Mouse (Mus musculus) ES-Bruce4 (cell line): ENCODE results near the gene Otud4. TPM values are rescaled to one million over a fixed set of nuclear protein-coding genes. Genes with fewer than 3 reads are reported as not detected.

ENCODE experiments used
- H3K27ac ChIP-seq: 2 replicates; pipeline ENCODE4 v1.5.1; 2012; ENCODE audit warnings: low read length, inconsistent platforms; ENCODE audit not compliant: insufficient read depth
- H3K27me3 ChIP-seq: 2 replicates; pipeline ENCODE4 v1.6.1; 2012; ENCODE audit warnings: mild to moderate bottlenecking, low read length, inconsistent platforms; ENCODE audit not compliant: control insufficient read depth, poor library complexity, insufficient read depth, severe bottlenecking
- H3K36me3 ChIP-seq: 2 replicates; pipeline ENCODE4 v1.6.1; 2012; ENCODE audit warnings: inconsistent platforms, mild to moderate bottlenecking, low read length, moderate library complexity; ENCODE audit not compliant: control insufficient read depth, poor library complexity, insufficient read depth, severe bottlenecking
- H3K4me1 ChIP-seq: one replicate; pipeline ENCODE4 v1.8.1; 2011; ENCODE audit warnings: low read length; ENCODE audit not compliant: control insufficient read depth, insufficient read depth
- H3K4me3 ChIP-seq: 2 replicates; pipeline ENCODE4 v1.5.1; 2011; ENCODE audit warnings: low read depth, mild to moderate bottlenecking, low read length
- H3K9ac ChIP-seq: 2 replicates; pipeline ENCODE4 v1.6.1; 2012; ENCODE audit warnings: low read depth, mild to moderate bottlenecking, inconsistent platforms; ENCODE audit not compliant: poor library complexity, severe bottlenecking
- H3K9me3 ChIP-seq: replicated peaks from 2 replicates; pipeline ENCODE4 v1.6.1; 2012; ENCODE audit warnings: mild to moderate bottlenecking, low read length, inconsistent platforms; ENCODE audit not compliant: control insufficient read depth, poor library complexity, insufficient read depth, severe bottlenecking
- CTCF ChIP-seq: IDR thresholded peaks from one replicate; pipeline ENCODE4 v1.8.1; 2011; ENCODE audit warnings: low read depth, low read length
- EP300 ChIP-seq: IDR thresholded peaks from 2 replicates; pipeline ENCODE4 v1.6.1; 2011; ENCODE audit warnings: low read depth, low read length; ENCODE audit not compliant: insufficient read depth
- POLR2A ChIP-seq: IDR thresholded peaks from one replicate; pipeline ENCODE4 v1.8.1; 2011; ENCODE audit warnings: low read length; ENCODE audit not compliant: insufficient read depth
- polyA plus RNA-seq: library from polyadenylated mRNA; stranded (reverse); fragments of >200 nt; gene quantifications from 2 replicates; pipeline ENCODE4 v1.2.4, GENCODE M21; 2011; ENCODE audit warnings: low read depth; ENCODE audit not compliant: missing spikeins, insufficient read depth, insufficient read length

Gene Otud4
- polyA plus RNA-seq, 1 experiment: 161 TPM

DNA sequence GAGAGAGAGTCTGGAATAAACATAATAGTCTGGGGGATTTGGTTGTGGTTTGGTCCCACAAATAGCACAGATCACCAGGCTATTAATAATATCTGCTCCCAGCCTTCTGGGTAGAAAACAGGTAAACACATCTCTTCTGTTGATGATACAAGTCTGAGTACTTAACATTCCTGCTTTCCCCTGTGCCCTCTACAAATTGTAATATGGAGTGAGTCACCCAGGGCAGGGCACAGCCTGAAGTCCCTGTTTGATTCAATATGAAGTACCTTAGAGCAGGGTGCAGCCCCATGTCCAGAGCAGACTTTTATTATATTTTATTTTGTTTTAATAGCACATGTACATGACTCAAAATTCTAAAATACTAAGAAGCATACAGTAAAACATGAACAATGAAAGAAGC, 29.1 kb upstream of the Otud4 start:
- Histone ChIP-seq H3K36me3 (no peaks in the 10 kb centered on the region), H3K4me1 (no peaks in the 10 kb centered on the region), H3K9me3 (no peaks in the 10 kb centered on the region; the same call in none of the 2 replicates), H3K27me3 (no peaks in the 10 kb centered on the region; the same call in 1 of the 2 replicates), H3K27ac (no peak overlapping the region), H3K4me3 (no peak overlapping the region), H3K9ac (no peak overlapping the region)
- TF ChIP-seq CTCF (no peak), POLR2A (no peak), EP300 (no peak)

DNA sequence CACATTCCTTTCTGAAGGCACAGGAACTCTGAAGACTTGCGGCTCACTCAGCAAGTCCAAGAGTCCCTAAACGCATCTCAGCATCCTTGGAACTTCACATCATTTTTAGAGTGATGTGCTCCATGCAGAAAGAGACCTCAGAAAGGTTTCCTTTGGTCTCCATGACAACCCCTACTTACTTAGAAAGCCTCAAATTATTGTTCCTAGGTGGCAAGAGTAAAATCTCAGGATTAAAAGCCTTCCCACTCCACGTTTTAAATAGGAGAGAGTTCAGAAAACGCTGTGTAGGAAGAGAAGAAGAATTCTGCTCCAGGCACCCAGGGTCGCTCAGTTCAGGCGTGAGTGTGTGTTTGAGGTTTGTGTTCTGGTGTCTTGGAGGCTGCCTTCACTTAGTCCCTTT, 27.1 kb upstream of the Otud4 start:
- no peak overlapping the region for H3K27ac ChIP-seq
- TF ChIP-seq EP300: no peak
- no peak for TF ChIP-seq POLR2A
- no peaks in the 10 kb centered on the region for H3K27me3 ChIP-seq
- H3K9me3 ChIP-seq: no peaks in the 10 kb centered on the region; the same call in none of the 2 replicates
- no peaks in the 10 kb centered on the region for H3K4me1 ChIP-seq
- no peak overlapping the region for H3K4me3 ChIP-seq
- no peak overlapping the region for H3K9ac ChIP-seq
- no peaks in the 10 kb centered on the region for H3K36me3 ChIP-seq

DNA sequence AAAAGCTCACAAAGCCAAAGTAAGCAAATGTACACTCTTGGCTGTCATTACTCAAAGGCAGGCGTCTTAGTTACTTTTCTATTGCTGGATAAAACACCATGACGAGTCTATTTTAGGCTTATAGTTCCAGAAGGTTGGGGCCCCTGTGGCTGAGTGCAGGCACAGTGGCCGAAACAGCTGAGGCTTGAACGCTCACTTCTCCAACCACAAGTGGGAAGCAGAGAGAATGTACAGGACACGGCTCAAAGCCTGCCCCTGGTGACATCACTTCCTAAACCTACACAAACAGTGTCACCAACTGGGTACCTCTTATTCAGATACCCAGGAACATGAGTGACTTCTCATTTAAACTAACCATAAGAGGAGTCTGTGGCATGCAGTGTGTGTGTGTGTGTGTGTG, 26.5 kb upstream of the Otud4 start:
- H3K4me3 ChIP-seq: no peak overlapping the region
- no peaks in the 10 kb centered on the region; the same call in none of the 2 replicates for H3K9me3 ChIP-seq
- TF ChIP-seq CTCF (no peak), EP300 (no peak), POLR2A (no peak)
- H3K4me1 ChIP-seq: no peaks in the 10 kb centered on the region
- no peak overlapping the region for H3K9ac ChIP-seq
- H3K27me3 ChIP-seq: no peaks in the 10 kb centered on the region
- no peaks in the 10 kb centered on the region for H3K36me3 ChIP-seq
- H3K27ac ChIP-seq: no peak overlapping the region

DNA sequence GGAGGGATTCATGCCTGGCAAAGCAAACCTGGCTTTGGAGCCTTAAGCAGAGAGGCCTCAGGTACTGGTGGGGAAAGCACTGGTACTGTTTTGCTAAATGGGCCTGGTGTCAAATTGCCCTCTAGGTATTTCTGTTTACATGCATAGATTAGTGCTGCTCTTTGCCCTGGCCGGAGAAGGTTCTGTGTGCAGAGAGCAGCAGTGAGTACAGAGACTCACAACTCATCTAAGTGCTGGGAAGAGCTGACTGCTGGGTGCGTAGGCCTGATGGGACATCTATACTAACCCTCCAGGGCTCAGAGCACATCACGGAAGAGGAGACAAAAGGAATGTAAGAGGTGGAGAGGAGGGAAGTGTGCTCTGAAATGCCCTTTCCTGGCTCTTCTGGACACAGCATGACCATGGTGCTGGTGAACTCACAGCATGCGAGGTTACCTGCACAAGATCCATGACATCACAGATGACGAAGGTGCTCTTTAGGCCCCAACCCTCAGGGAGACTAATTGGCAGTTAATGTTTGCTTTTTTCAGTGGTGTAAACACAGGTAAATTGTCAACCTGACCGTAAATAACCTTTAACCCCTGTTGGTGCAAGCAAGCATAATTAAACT, 23.6 kb upstream of the Otud4 start:
- H3K9ac ChIP-seq: no peak overlapping the region
- no peaks in the 10 kb centered on the region for H3K36me3 ChIP-seq
- peaks cover 2% of the 10 kb centered on the region for H3K4me1 ChIP-seq
- TF ChIP-seq CTCF (no peak), POLR2A (no peak), EP300 (no peak)
- no peaks in the 10 kb centered on the region for H3K27me3 ChIP-seq
- no peaks in the 10 kb centered on the region for H3K9me3 ChIP-seq
- no peak overlapping the region for H3K4me3 ChIP-seq
- no peak overlapping the region for H3K27ac ChIP-seq

DNA sequence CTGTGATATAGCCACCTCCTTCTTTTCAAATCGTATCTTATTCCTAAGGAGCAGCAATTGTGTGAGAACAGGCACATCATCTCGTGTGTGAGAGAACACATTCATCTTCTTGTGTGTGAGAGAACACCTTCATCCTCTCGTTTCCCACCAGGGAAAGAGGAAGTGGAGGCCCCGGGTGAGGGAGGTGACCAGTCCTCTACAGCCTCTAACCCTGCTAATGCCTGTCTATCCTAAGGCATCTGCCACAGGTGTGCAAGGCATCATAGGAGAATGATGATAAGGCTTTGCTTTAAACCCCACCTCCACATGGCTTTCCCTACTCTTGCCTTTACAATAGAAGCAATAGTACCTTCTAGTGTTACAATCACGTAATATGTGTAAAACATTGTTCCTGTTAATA, 20.5 kb upstream of the Otud4 start:
- Histone ChIP-seq H3K27me3 (no peaks in the 10 kb centered on the region), H3K9ac (no peak overlapping the region), H3K27ac (no peak overlapping the region), H3K9me3 (no peaks in the 10 kb centered on the region), H3K4me1 (peaks cover 2% of the 10 kb centered on the region), H3K36me3 (no peaks in the 10 kb centered on the region), H3K4me3 (no peak overlapping the region)
- TF ChIP-seq POLR2A (no peak), CTCF (no peak), EP300 (no peak)

DNA sequence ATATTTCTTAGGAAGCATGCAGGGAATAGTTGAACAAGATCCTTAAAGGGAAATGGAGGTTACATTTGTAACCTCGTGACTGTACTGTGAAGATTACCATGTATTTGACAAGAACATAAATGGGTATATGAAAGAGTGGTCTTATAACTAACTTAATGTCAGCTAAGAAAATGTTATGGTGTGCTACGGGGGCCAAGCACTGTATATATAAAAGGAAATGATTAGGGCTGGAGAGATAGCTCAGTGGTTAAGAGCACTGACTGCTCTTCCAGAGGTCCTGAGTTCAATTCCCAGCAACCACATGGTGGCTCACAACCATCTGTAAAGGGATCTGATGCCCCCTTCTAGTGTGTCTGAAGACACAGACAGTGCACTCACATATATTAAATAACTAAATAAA, 20.1 kb upstream of the Otud4 start:
- Histone ChIP-seq H3K4me3 (no peak overlapping the region), H3K27me3 (no peaks in the 10 kb centered on the region), H3K36me3 (no peaks in the 10 kb centered on the region), H3K27ac (no peak overlapping the region), H3K4me1 (peaks cover 2% of the 10 kb centered on the region), H3K9ac (no peak overlapping the region), H3K9me3 (no peaks in the 10 kb centered on the region)
- TF ChIP-seq EP300 (no peak), POLR2A (no peak), CTCF (no peak)
